Mouse (Mus musculus) cerebellum, adult 11 months (tissue): ENCODE data around the gene She.
"Not testable (repeated sequence)": the region's sequence is repeated elsewhere in the genome, so short reads cannot be mapped to it uniquely, and the experiment has no call there.

ENCODE experiments used
- DNase-seq: peaks from one replicate; pipeline ENCODE4 v3.0.0; 2022

The She gene

DNA sequence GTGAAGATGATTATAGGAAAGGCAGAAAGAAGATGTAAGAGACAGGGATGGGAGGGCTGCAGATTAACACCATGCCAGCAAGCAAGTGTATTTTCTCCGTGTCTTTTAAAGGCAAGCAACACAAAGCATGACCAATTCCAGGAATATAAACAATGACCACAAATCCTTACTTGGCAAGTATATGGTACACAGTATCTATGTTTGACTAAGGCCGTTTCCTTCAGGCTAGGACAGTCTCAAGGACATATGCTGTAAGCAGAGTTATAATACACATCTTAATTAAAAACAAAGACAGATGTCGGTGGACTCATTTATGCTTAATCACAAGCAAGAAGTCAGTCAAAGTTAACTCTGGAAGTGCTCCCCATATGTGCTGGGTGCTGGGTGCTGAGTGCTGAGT is 12.6 kb upstream of the She start:
- DNase-seq: no peak

- DNase-seq: no peak
Observed at GRCm38 (mm10) chr3:89819897-89820296, 11.3 kb upstream of the She start.

DNA sequence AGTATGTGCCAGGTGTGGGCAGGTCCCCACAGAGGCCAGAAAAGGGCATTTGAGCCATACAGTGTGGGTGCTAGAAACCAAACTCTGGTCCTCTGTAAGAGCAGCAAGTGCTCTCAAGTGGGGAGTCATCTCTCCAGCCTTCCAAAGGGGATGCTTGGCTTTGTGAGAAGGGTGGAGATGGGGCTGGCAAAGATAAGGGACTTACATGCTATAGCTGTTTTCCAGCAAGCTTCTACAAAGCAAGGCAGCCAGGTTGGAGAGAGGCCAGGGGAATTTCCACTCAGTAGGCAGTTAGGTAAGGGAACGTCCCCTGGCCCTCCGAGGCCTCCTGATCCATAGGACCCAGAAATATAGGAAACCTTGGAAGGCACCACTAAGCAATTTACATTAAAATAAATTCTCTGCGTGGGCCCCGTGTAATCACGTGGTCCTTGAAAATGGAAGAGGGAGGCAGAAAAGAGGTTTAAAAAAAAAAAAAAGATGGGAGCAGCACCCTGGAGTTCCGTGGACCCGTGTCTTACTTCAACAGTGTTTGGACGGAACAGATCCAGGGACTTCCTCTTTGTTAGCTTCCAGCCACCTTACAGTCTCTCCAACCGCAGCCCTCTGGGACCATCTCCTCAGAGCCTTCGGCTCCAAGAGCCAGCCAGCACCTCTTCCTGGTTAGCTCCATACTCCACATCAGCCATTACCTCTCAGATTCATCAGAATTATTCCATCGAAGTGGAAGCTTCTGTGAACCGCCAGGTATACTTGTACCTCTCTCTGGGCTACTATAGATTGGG is 10.7 kb upstream of the She start:
- DNase-seq: no peak

DNA sequence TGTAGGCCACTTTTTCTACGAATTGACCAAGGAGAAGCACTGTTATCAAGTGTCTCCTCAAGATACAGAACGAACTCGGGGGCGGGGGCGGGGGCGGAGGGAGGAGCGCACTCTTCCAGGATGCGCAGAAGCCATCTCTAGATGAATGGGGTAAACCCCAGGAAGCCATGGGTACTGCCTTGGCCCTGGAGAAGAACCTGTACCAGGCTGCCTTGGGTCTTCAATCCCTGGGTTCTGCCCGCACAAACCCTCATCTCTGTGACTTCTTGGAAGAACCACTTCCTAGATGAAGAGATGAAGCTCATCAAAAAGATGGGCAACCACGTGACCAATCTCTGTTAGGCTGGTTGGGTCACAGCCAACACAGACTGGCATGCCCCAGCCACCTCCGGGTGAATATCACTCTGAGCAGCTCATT is 10.1 kb upstream of the She start:
- no peak for DNase-seq

DNA sequence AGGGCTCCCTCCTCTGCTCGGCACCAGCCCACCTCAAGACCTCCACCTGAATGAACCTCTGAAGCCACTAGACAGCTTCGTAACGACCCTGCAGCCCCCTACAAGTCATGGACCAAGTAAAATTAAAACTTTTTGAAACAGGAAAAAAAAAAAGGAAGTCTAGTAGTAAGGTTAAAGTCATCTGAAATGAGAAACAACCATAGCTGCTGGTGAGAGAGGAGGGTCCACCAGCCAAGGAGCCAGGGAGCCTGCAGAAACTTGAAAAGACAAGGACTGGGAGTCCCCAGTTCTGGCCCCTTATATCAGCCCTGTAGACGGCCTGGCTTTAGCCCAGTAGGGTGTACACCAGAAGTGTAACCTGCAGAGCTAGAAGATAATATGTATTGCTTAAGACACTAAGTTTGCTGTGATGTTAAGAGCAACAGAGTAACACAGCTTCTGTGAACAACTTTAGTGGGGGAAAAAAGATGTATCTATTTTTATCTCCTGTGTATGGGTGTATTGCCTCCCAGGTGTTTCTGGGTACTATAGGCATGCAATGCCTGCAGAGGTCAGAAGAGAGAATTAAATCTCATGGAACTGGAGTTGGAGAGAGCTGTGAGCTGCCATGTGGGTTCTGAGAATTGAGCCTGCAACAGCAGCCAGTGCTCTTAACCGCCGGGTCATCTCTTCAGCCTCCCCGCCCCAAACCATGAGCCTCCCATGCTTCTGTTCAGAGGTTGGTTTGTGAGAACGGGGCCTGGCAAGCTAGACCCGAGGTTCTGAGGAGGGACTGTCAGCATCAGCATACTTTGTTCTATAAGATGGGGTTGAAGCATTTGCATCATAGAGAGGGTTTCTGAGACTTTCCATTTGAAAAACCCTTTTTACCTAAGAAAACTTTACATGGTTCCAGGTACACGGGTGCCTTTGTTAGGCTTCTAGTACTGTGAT is 9.4 kb upstream of the She start:
- DNase-seq: no peak

- no peak for DNase-seq
Observed at GRCm38 (mm10) chr3:89823594-89823993, 7.6 kb upstream of the She start.

DNA sequence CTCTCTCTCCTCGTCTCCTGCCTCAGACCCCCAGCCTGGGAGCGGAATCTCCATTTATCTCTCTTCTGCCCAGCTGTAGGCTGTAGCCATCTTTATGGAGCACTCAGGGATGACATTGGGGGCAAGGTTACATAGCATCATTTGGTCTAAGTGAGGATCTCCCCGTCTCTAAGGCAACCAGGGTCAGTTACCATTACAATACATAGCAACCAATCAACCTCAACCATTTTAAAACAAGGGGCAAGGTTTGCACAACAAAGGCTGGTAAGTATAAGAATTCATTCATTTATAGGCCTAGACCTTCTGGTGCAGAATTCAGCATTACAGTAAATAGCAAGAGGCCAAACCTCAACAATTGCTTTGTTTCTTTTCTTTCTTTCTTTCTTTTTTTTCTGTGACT is 4.9 kb upstream of the She start:
- DNase-seq: no peak

GRCm38 (mm10) chr3:89835362-89835761 is 4.2 kb downstream of the She start:
- DNase-seq: no peak

- no peak for DNase-seq
Observed at GRCm38 (mm10) chr3:89842258-89842657, 11.1 kb downstream of the She start.

DNA sequence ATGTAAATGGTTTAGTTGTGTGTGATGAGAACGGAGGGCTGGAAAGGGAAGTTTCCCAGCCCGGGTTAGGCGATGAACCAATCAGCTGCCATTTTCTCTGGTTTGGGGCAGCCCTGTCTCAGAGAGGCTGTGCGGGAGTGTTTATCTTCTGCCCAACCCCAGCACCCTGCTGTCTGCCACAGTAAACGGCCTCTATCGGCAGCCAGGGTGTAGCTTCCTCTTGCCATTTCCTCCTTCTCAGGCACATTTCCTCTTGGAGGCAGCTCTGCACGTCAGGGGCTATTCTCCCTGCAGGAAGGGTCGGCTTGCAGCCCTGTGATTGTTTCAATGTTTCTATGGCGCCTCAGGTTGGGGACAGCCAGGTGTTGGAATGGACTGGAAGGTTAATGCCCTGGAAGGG is 12.0 kb downstream of the She start:
- no peak for DNase-seq

- no peak for DNase-seq
Observed at GRCm38 (mm10) chr3:89845814-89846213, 14.6 kb downstream of the She start.

- DNase-seq: no peak
Observed at GRCm38 (mm10) chr3:89847126-89847525, 16.0 kb downstream of the She start.

- no peak for DNase-seq
Observed at GRCm38 (mm10) chr3:89847596-89847995, 16.4 kb downstream of the She start.

DNA sequence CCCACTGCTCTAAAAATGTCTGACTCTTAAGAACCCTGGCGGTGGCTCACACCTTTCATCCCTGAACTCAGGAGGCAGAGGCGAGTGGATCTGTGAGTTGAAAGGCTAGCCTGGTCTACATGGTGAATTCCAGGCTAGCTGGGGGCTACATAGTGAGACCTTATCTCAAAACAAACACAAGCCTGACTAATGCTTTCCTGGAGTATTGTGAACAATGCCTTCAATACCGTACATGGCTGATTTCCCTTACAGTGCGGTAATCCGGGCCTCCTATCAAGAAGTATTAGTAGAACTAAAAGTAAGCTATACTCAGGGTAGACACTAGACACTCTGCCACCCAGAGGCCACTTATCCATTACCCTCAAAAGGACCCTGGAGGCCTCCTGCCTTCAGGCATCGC is 16.9 kb downstream of the She start:
- DNase-seq: no peak

DNA sequence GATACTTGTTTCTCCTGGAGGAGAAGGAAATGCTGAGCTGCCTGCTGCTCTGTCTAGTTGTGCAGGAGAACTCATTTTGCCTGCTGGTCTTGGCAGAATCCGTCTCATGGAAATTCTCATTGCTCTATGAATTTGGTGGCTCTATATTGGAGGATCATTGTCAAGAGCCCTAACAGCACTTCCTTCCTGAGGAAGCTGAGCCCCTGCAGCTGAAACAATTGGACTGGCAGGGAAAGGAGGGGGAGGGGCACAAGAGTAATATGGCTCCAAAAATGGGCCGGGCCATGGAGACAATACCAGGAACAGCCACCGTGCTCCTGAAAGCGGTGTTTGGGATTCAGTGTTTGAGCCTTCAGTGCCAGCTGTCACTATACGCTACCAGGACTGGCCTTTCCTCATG is 22.6 kb downstream of the She start:
- DNase-seq: no peak

- DNase-seq: no peak
Observed at GRCm38 (mm10) chr3:89857353-89857752, 26.2 kb downstream of the She start.

DNA sequence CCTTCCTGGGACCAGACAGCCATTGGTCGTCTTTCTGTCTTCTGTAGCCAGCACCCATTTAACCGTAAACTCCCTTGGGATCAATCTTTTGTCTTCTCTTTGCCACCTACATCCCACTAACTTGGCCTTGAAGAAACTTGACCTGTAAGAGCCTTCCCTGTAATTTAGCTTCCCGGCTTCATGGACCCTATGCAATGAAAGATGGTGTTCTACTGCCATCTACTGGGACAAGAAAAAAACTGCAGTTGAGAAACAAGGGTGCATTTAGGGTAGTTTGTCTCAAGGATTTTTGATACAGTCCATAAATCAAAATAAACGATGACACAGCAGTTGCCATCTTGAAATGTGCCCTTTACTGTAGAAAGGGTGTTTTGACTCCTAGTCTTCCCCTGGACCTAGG is 27.0 kb downstream of the She start:
- DNase-seq: no peak

GRCm38 (mm10) chr3:89858888-89859287 is 27.7 kb downstream of the She start:
- DNase-seq: no peak

DNA sequence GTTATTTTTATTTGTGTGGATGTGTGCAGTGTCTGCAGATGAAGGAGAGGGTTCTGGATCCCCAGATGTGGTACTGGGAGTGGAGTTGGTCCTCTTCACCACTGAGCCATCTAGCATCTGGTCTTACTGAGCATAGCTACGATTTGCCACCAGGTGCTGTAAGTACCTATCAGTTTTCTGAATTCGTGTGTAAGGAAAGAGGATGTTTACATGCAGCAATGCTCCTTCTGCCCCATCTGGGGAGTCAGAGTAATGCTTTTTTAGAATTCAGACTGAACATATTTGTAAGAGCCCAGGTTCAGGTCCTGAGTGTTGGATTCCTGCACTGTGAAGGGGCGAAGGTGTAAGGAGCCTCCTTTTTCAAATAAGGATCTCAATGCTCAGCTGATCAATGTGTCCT is 28.8 kb downstream of the She start:
- no peak for DNase-seq

DNA sequence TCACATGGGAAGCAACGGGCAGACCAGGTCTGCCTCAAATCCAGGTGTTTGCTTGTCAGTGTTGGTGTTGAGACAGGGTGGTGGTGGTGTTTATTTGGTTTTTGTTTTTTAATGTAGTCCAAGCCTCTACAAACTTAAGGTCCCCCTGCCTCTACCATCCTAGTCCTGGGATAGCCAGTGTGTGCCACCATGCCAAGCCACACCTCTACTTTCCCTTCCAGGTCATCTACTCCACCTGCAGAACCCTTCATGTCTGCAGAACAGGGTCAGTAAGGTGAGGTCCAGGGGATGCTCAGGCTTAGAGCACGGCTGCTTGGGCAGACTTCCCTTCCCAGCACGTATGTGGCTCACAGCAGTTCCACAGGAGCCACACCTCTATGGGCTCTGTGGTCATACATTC is 29.2 kb downstream of the She start:
- no peak for DNase-seq

- DNase-seq: no peak
Observed at GRCm38 (mm10) chr3:89861070-89861469, 29.9 kb downstream of the She start.

DNA sequence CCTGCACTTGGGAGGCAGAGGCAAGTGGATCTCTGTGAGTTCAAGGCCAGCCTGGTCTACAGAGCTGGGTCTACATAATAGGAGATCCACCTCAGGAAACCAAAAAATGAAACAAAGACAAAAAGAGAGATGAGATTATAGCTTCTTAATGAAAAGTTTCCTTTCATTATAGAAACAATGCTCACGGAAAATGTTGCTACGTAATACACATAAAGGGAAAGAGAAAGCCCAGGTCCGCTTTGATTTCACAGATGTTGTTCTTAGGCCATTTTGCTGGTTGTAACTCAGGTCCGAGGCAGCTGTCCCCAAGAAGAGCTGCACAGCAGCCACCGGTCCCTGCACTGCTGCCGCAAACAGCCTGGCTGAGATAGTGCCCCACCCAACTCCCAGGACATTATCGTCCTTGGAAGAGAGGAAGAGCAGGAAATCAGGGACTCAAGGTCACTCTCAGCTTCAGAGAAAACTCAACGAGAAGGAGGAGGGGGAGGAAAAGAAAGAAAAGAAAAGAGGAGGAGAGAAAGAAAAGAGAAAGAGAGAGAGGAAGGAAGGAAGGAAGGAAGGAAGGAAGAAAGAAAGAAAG is 31.1 kb downstream of the She start:
- no peak for DNase-seq

- DNase-seq: not testable (repeated sequence)
Observed at GRCm38 (mm10) chr3:89863276-89863675, 32.1 kb downstream of the She start.
